Mouse (Mus musculus): ENCODE measurements around the gene Cdcp2. TPM values are rescaled to one million over a fixed set of nuclear protein-coding genes. Genes with fewer than 3 reads are reported as not detected.

Gene Cdcp2
- polyA plus RNA-seq (2015; fragmentation: Nextera tagmentation; extraction: Ambion mirVana) = not detected in 2 replicates

- Histone ChIP-seq H3K4me1 (replicated peaks) (peaks cover 4% of the 10 kb centered on the region; the same call in 1 of the 2 replicates), H3K27me3 (0 out of 2 replicates have a peak, but pooled peaks cover 6% of the 10 kb centered on the region), H3K9ac (no peak within 1 kb of the TSS), H3K4me3 (no peak within 1 kb of the TSS), H3K9me3 (replicated peaks) (no peaks in the 10 kb centered on the region), H3K4me2 (no peak within 1 kb of the TSS), H3K27ac (no peak within 1 kb of the TSS), H3K36me3 (no peaks in the 10 kb centered on the region)
- 64% methylated on average over 16 of the region's 16 CpGs for WGBS
- ATAC-seq (replicated peaks; ENCODE audit: insufficient number of reproducible peaks, insufficient read depth, low FRiP score, low read depth) = no peak
Observed at GRCm38 (mm10) chr4:107096841-107097373, at the start of gene Cdcp2. TSS of gene Cdcp2 (plus strand) at chr4:107096891.

- ATAC-seq (replicated peaks; ENCODE audit: insufficient number of reproducible peaks, insufficient read depth, low FRiP score, low read depth) = no peak
- 82% methylated on average over 5 of the region's 5 CpGs for WGBS
Observed at GRCm38 (mm10) chr4:107047806-107048205, 48.9 kb upstream of the Cdcp2 start.

GRCm38 (mm10) chr4:107048568-107049162 is 48.0 kb upstream of the Cdcp2 start:
- H3K27me3 ChIP-seq = no peaks in the 10 kb centered on the region
- H3K27ac ChIP-seq = no peak overlapping the region
- H3K9ac ChIP-seq = no peak overlapping the region
- peaks cover 35% of the 10 kb centered on the region for H3K36me3 ChIP-seq
- ATAC-seq (replicated peaks; ENCODE audit: insufficient number of reproducible peaks, insufficient read depth, low FRiP score, low read depth) = no peak
- no peak overlapping the region for H3K4me3 ChIP-seq
- 90% methylated on average over 11 of the region's 11 CpGs for WGBS
- no peaks in the 10 kb centered on the region for H3K9me3 ChIP-seq (replicated peaks)
- no peak overlapping the region for H3K4me2 ChIP-seq
- no peaks in the 10 kb centered on the region for H3K4me1 ChIP-seq (replicated peaks)

More at GRCm38 (mm10) chr4:107047806-107048205, 48.9 kb upstream of the Cdcp2 start:
- no peak overlapping the region for H3K27ac ChIP-seq
- H3K9ac ChIP-seq = no peak overlapping the region
- H3K4me3 ChIP-seq = no peak overlapping the region
- H3K4me1 ChIP-seq (replicated peaks) = no peaks in the 10 kb centered on the region
- H3K36me3 ChIP-seq = peaks cover 41% of the 10 kb centered on the region
- no peaks in the 10 kb centered on the region for H3K27me3 ChIP-seq
- H3K4me2 ChIP-seq = no peak overlapping the region
- no peaks in the 10 kb centered on the region for H3K9me3 ChIP-seq (replicated peaks)

GRCm38 (mm10) chr4:107051889-107052288 is 44.8 kb upstream of the Cdcp2 start:
- no peak overlapping the region for H3K9ac ChIP-seq
- peaks cover 32% of the 10 kb centered on the region for H3K36me3 ChIP-seq
- 52% methylated on average over 4 of the region's 4 CpGs for WGBS

GRCm38 (mm10) chr4:107052962-107053553 is 43.6 kb upstream of the Cdcp2 start:
- ATAC-seq (replicated peaks; ENCODE audit: insufficient number of reproducible peaks, insufficient read depth, low FRiP score, low read depth) = no peak
- H3K4me2 ChIP-seq = no peak overlapping the region
- H3K27ac ChIP-seq = no peak overlapping the region
- H3K9ac ChIP-seq = no peak overlapping the region
- H3K9me3 ChIP-seq (replicated peaks) = no peaks in the 10 kb centered on the region
- no peak overlapping the region for H3K4me3 ChIP-seq
- H3K4me1 ChIP-seq (replicated peaks) = no peaks in the 10 kb centered on the region
- 47% methylated on average over 5 of the region's 5 CpGs for WGBS
- no peaks in the 10 kb centered on the region for H3K27me3 ChIP-seq
- H3K36me3 ChIP-seq = peaks cover 29% of the 10 kb centered on the region; the same call in 1 of the 2 replicates

More at GRCm38 (mm10) chr4:107051889-107052288, 44.8 kb upstream of the Cdcp2 start:
- Histone ChIP-seq H3K4me2 (no peak overlapping the region), H3K4me1 (replicated peaks) (no peaks in the 10 kb centered on the region), H3K27me3 (no peaks in the 10 kb centered on the region), H3K9me3 (replicated peaks) (no peaks in the 10 kb centered on the region), H3K4me3 (no peak overlapping the region), H3K27ac (no peak overlapping the region)
- no peak for ATAC-seq (replicated peaks; ENCODE audit: insufficient number of reproducible peaks, insufficient read depth, low FRiP score, low read depth)

GRCm38 (mm10) chr4:107056088-107056487 is 40.6 kb upstream of the Cdcp2 start:
- Histone ChIP-seq H3K36me3 (peaks cover 48% of the 10 kb centered on the region), H3K9me3 (replicated peaks) (no peaks in the 10 kb centered on the region), H3K4me1 (replicated peaks) (no peaks in the 10 kb centered on the region), H3K4me2 (no peak overlapping the region), H3K4me3 (no peak overlapping the region), H3K9ac (no peak overlapping the region), H3K27me3 (no peaks in the 10 kb centered on the region), H3K27ac (no peak overlapping the region)
- ATAC-seq (replicated peaks; ENCODE audit: insufficient number of reproducible peaks, insufficient read depth, low FRiP score, low read depth) = no peak
- WGBS = 61% methylated on average over 3 of the region's 3 CpGs

- 85% methylated on average over 5 of the region's 5 CpGs for WGBS
- Histone ChIP-seq H3K4me1 (replicated peaks) (no peaks in the 10 kb centered on the region), H3K9me3 (replicated peaks) (no peaks in the 10 kb centered on the region), H3K4me2 (no peak overlapping the region), H3K27ac (no peak overlapping the region), H3K9ac (no peak overlapping the region), H3K36me3 (peaks cover 67% of the 10 kb centered on the region), H3K27me3 (no peaks in the 10 kb centered on the region), H3K4me3 (no peak overlapping the region)
- ATAC-seq (replicated peaks; ENCODE audit: insufficient number of reproducible peaks, insufficient read depth, low FRiP score, low read depth) = no peak
Observed at GRCm38 (mm10) chr4:107058346-107058745, 38.3 kb upstream of the Cdcp2 start.

- 82% methylated on average over 6 of the region's 6 CpGs for WGBS
- Histone ChIP-seq H3K4me3 (no peak overlapping the region), H3K4me2 (no peak overlapping the region), H3K27me3 (no peaks in the 10 kb centered on the region), H3K27ac (no peak overlapping the region), H3K9me3 (replicated peaks) (no peaks in the 10 kb centered on the region), H3K36me3 (peaks cover 69% of the 10 kb centered on the region), H3K9ac (no peak overlapping the region), H3K4me1 (replicated peaks) (no peaks in the 10 kb centered on the region)
- ATAC-seq (replicated peaks; ENCODE audit: insufficient number of reproducible peaks, insufficient read depth, low FRiP score, low read depth) = no peak
Observed at GRCm38 (mm10) chr4:107058781-107059180, 37.9 kb upstream of the Cdcp2 start.

- 88% methylated on average over 4 of the region's 4 CpGs for WGBS
- Histone ChIP-seq H3K36me3 (peaks cover 64% of the 10 kb centered on the region), H3K9me3 (replicated peaks) (no peaks in the 10 kb centered on the region), H3K9ac (no peak overlapping the region), H3K27me3 (no peaks in the 10 kb centered on the region), H3K4me1 (replicated peaks) (peaks cover 8% of the 10 kb centered on the region), H3K4me3 (no peak overlapping the region), H3K27ac (no peak overlapping the region), H3K4me2 (no peak overlapping the region)
- no peak for ATAC-seq (replicated peaks; ENCODE audit: insufficient number of reproducible peaks, insufficient read depth, low FRiP score, low read depth)
Observed at GRCm38 (mm10) chr4:107061560-107061959, 35.1 kb upstream of the Cdcp2 start.

- no peaks in the 10 kb centered on the region for H3K9me3 ChIP-seq (replicated peaks)
- 75% methylated on average over 3 of the region's 3 CpGs for WGBS
- H3K9ac ChIP-seq = no peak overlapping the region
- H3K27ac ChIP-seq = no peak overlapping the region
- peaks cover 14% of the 10 kb centered on the region for H3K4me1 ChIP-seq (replicated peaks)
- H3K36me3 ChIP-seq = peaks cover 53% of the 10 kb centered on the region
- H3K4me2 ChIP-seq = no peak overlapping the region
- no peak for ATAC-seq (replicated peaks; ENCODE audit: insufficient number of reproducible peaks, insufficient read depth, low FRiP score, low read depth)
- H3K27me3 ChIP-seq = no peaks in the 10 kb centered on the region
- no peak overlapping the region for H3K4me3 ChIP-seq
Observed at GRCm38 (mm10) chr4:107063214-107063613, 33.5 kb upstream of the Cdcp2 start.

GRCm38 (mm10) chr4:107064394-107065098 is 32.1 kb upstream of the Cdcp2 start:
- Histone ChIP-seq H3K36me3 (peaks cover 41% of the 10 kb centered on the region), H3K9me3 (replicated peaks) (no peaks in the 10 kb centered on the region), H3K4me1 (replicated peaks) (peaks cover 14% of the 10 kb centered on the region), H3K4me3 (no peak overlapping the region), H3K27ac (no peak overlapping the region), H3K4me2 (no peak overlapping the region), H3K27me3 (no peaks in the 10 kb centered on the region), H3K9ac (no peak overlapping the region)
- no peak for ATAC-seq (replicated peaks; ENCODE audit: insufficient number of reproducible peaks, insufficient read depth, low FRiP score, low read depth)
- WGBS = 71% methylated on average over 5 of the region's 5 CpGs
